Mouse (Mus musculus) limb, embryonic 14.5 days (tissue): ENCODE data around the gene Tifa. TPM values are rescaled to one million over a fixed set of nuclear protein-coding genes. Genes with fewer than 3 reads are reported as not detected.

Experiments
- ATAC-seq: fragments of 200-750 bp; cut with Nextera tagmentation; 2 replicates; pipeline ENCODE4 v1.8.0; 2017; ENCODE audit warnings: low read depth, moderate number of reproducible peaks, moderate TSS enrichment; ENCODE audit not compliant: low FRiP score
- DNase-seq: peaks from one replicate; pipeline ENCODE4 v3.0.0-alpha.2; 2015; ENCODE audit warnings: low spot score
- H3K27ac ChIP-seq: fragments of 300-500 bp; sonication (generic); replicated peaks from 2 replicates; pipeline ENCODE4 v1.5.1; 2014; ENCODE audit warnings: low read depth, mild to moderate bottlenecking, low read length, moderate library complexity, mixed read lengths
- H3K27me3 ChIP-seq: fragments of 300-500 bp; sonication (generic); 2 replicates; pipeline ENCODE4 v1.6.1; 2014; ENCODE audit warnings: low read length, mixed read lengths; ENCODE audit not compliant: control insufficient read depth, insufficient read depth
- H3K36me3 ChIP-seq: fragments of 300-500 bp; sonication (generic); 2 replicates; pipeline ENCODE4 v1.6.1; 2014; ENCODE audit warnings: mild to moderate bottlenecking, low read length, moderate library complexity, mixed read lengths; ENCODE audit not compliant: control insufficient read depth, insufficient read depth
- H3K4me1 ChIP-seq: fragments of 300-500 bp; sonication (generic); 2 replicates; pipeline ENCODE4 v1.6.1; 2014; ENCODE audit warnings: antibody characterized with exemption, low read length, mixed read lengths; ENCODE audit not compliant: control insufficient read depth, insufficient read depth
- H3K4me2 ChIP-seq: fragments of 300-500 bp; sonication (generic); replicated peaks from 2 replicates; pipeline ENCODE4 v1.6.1; 2014; ENCODE audit warnings: low read depth, mild to moderate bottlenecking, low read length, moderate library complexity; ENCODE audit not compliant: severe bottlenecking
- H3K4me3 ChIP-seq: fragments of 300-500 bp; sonication (generic); replicated peaks from 2 replicates; pipeline ENCODE4 v1.5.1; 2014; ENCODE audit warnings: low read length
- H3K9ac ChIP-seq: fragments of 300-500 bp; sonication (generic); 2 replicates; pipeline ENCODE4 v1.6.1; 2014; ENCODE audit warnings: mild to moderate bottlenecking, low read depth, low read length, moderate library complexity; ENCODE audit not compliant: severe bottlenecking
- H3K9me3 ChIP-seq: fragments of 300-500 bp; sonication (generic); 2 replicates; pipeline ENCODE4 v1.6.1; 2016; ENCODE audit warnings: low read length; ENCODE audit not compliant: control insufficient read depth
- POLR2A ChIP-seq: fragments of 200-500 bp; IDR thresholded peaks from 2 replicates; pipeline ENCODE4 v1.8.0; 2012; ENCODE audit warnings: inconsistent platforms, mild to moderate bottlenecking, moderate library complexity, borderline replicate concordance; ENCODE audit not compliant: insufficient read depth, insufficient read length; ENCODE audit errors: extremely low read depth
- WGBS: fragments of 180-500 bp; shearing (Covaris S2); extraction: QIAGEN DNeasy Blood & Tissue Kit; methylation state at CpG from one replicate; pipeline ENCODE4 v1.1.7; 2014; 5-methylcytosine and 5-hydroxymethylcytosine counted together
- polyA plus RNA-seq, 2 experiments: library from polyadenylated mRNA; depleted of rRNA in 1 of 2; stranded (reverse) in 1 of 2; unstranded in 1 of 2; fragments of >200 nt; fragmentation: Nextera tagmentation in 1 of 2; extraction: Ambion mirVana in 1 of 2; gene quantifications; 2 replicates each; pipeline versions ENCODE4 v1.2.1 to v1.2.3; 2012 to 2014

Tifa gene
- polyA plus RNA-seq, 2 experiments, result 2.2 to 3.8 TPM

GRCm38 (mm10) chr3:127787032-127787431, 2.6 kb upstream of the Tifa start:
- no peaks in the 10 kb centered on the region for H3K9me3 ChIP-seq
- DNase-seq (no peak), ATAC-seq (no peak)
- H3K4me3 ChIP-seq, result no peak overlapping the region
- no peak for TF ChIP-seq POLR2A
- no peaks in the 10 kb centered on the region for H3K36me3 ChIP-seq
- H3K9ac ChIP-seq, result no peak overlapping the region
- H3K27me3 ChIP-seq, result peaks cover 22% of the 10 kb centered on the region
- no peak overlapping the region for H3K27ac ChIP-seq
- no peak overlapping the region for H3K4me2 ChIP-seq
- H3K4me1 ChIP-seq, result no peaks in the 10 kb centered on the region; the same call in 1 of the 2 replicates

- DNase-seq (no peak), ATAC-seq (no peak)
- H3K4me1 ChIP-seq, result no peaks in the 10 kb centered on the region; the same call in 1 of the 2 replicates
- peaks cover 22% of the 10 kb centered on the region for H3K27me3 ChIP-seq
- H3K9me3 ChIP-seq, result no peaks in the 10 kb centered on the region
- no peak overlapping the region for H3K4me3 ChIP-seq
- no peak overlapping the region for H3K4me2 ChIP-seq
- no peaks in the 10 kb centered on the region for H3K36me3 ChIP-seq
- no peak for TF ChIP-seq POLR2A
- no peak overlapping the region for H3K27ac ChIP-seq
- 50% methylated on average over 7 of the region's 7 CpGs for WGBS
- no peak overlapping the region for H3K9ac ChIP-seq
These were observed 1.6 kb upstream of the Tifa start for GRCm38 (mm10) chr3:127788038-127788437.

GRCm38 (mm10) chr3:127788919-127789318, 686 bp upstream of the Tifa start:
- no peak for TF ChIP-seq POLR2A
- Histone ChIP-seq H3K27me3 (peaks cover 22% of the 10 kb centered on the region), H3K4me1 (no peaks in the 10 kb centered on the region; the same call in 1 of the 2 replicates), H3K27ac (no peak overlapping the region), H3K9me3 (no peaks in the 10 kb centered on the region), H3K9ac (no peak overlapping the region), H3K4me2 (no peak overlapping the region), H3K36me3 (no peaks in the 10 kb centered on the region), H3K4me3 (peak overlapping the region; percentile 59; the same call in 1 of the 2 replicates)
- 22% methylated on average over 8 of the region's 8 CpGs for WGBS
- DNase-seq, result no peak
- no peak for ATAC-seq

GRCm38 (mm10) chr3:127790234-127791055, 840 bp downstream of the Tifa start:
- Histone ChIP-seq H3K4me2 (peak overlapping the region; percentile 99), H3K27me3 (peaks cover 22% of the 10 kb centered on the region), H3K27ac (no peak overlapping the region), H3K9me3 (no peaks in the 10 kb centered on the region), H3K9ac (peak overlapping the region; percentile 56), H3K4me3 (peak overlapping the region; percentile 59), H3K36me3 (no peaks in the 10 kb centered on the region), H3K4me1 (no peaks in the 10 kb centered on the region; the same call in 1 of the 2 replicates)
- ATAC-seq (peak; percentile 62), DNase-seq (peak; percentile 23)
- WGBS, result 0% methylated on average over 36 of the region's 36 CpGs
- TF ChIP-seq POLR2A, result no peak

- ATAC-seq (no peak), DNase-seq (no peak)
- peaks cover 22% of the 10 kb centered on the region for H3K27me3 ChIP-seq
These were observed 1.5 kb downstream of the Tifa start for GRCm38 (mm10) chr3:127791056-127791483.

More at GRCm38 (mm10) chr3:127791056-127791483, 1.5 kb downstream of the Tifa start:
- H3K9me3 ChIP-seq, result no peaks in the 10 kb centered on the region
- peak overlapping the region; percentile 59 for H3K4me3 ChIP-seq
- H3K4me1 ChIP-seq, result no peaks in the 10 kb centered on the region; the same call in 1 of the 2 replicates
- TF ChIP-seq POLR2A, result no peak
- WGBS, result 1% methylated on average over 15 of the region's 15 CpGs
- H3K36me3 ChIP-seq, result no peaks in the 10 kb centered on the region
- H3K27ac ChIP-seq, result no peak overlapping the region
- peak overlapping the region; percentile 56; the same call in 1 of the 2 replicates for H3K9ac ChIP-seq
- peak overlapping the region; percentile 99 for H3K4me2 ChIP-seq
